Mouse (Mus musculus): Measurements from ENCODE around the gene Fbxw2. TPM values are rescaled to one million over a fixed set of nuclear protein-coding genes. Genes with fewer than 3 reads are reported as not detected.
"Not testable (repeated sequence)": the region's sequence is repeated elsewhere in the genome, so short reads cannot be mapped to it uniquely, and the experiment has no call there.

Gene Fbxw2
- polyA plus RNA-seq, 1 experiment from 2014 or later: 80.4 TPM

GRCm38 (mm10) chr2:34835669-34836068 lies 9.6 kb upstream of the Fbxw2 start:
- 80% methylated on average over 3 of the region's 3 CpGs for WGBS

GRCm38 (mm10) chr2:34833624-34834023 lies 7.5 kb upstream of the Fbxw2 start:
- H3K4me1 ChIP-seq (replicated peaks): no peaks in the 10 kb centered on the region

More at GRCm38 (mm10) chr2:34835669-34836068, 9.6 kb upstream of the Fbxw2 start:
- Histone ChIP-seq H3K36me3 (no peaks in the 10 kb centered on the region), H3K9ac (replicated peaks) (no peak overlapping the region), H3K27ac (no peak overlapping the region), H3K4me1 (replicated peaks) (no peaks in the 10 kb centered on the region), H3K9me3 (no peaks in the 10 kb centered on the region), H3K4me2 (replicated peaks) (no peak overlapping the region), H3K27me3 (no peaks in the 10 kb centered on the region), H3K4me3 (replicated peaks) (no peak overlapping the region)
- no peak for ATAC-seq

GRCm38 (mm10) chr2:34832766-34833457 lies 6.8 kb upstream of the Fbxw2 start, which contains the start of gene Gm34653:
Gm34653 (plus strand) TSS chr2:34833007.
- not testable (repeated sequence) for H3K27ac ChIP-seq; H3K9ac ChIP-seq (replicated peaks); H3K27me3 ChIP-seq; H3K9me3 ChIP-seq; H3K4me1 ChIP-seq (replicated peaks); H3K4me2 ChIP-seq (replicated peaks); H3K4me3 ChIP-seq (replicated peaks); H3K36me3 ChIP-seq; ATAC-seq
- 69% methylated on average over 11 of the region's 11 CpGs for WGBS

More at GRCm38 (mm10) chr2:34833624-34834023, 7.5 kb upstream of the Fbxw2 start:
- Histone ChIP-seq H3K9me3 (peaks cover 8% of the 10 kb centered on the region; the same call in 1 of the 2 replicates), H3K9ac (replicated peaks) (no peak overlapping the region), H3K27ac (no peak overlapping the region), H3K36me3 (no peaks in the 10 kb centered on the region), H3K4me2 (replicated peaks) (no peak overlapping the region), H3K4me3 (replicated peaks) (no peak overlapping the region), H3K27me3 (no peaks in the 10 kb centered on the region)
- WGBS: 90% methylated on average over 17 of the region's 17 CpGs
- ATAC-seq: no peak

- H3K4me2 ChIP-seq (replicated peaks); H3K9me3 ChIP-seq; ATAC-seq; H3K9ac ChIP-seq (replicated peaks); H3K27me3 ChIP-seq; H3K4me3 ChIP-seq (replicated peaks); H3K36me3 ChIP-seq; H3K27ac ChIP-seq: not testable (repeated sequence)
- 94% methylated on average over 17 of the region's 17 CpGs for WGBS
- peaks cover 10% of the 10 kb centered on the region for H3K4me1 ChIP-seq (replicated peaks)
Observed at GRCm38 (mm10) chr2:34830066-34830465, 4.0 kb upstream of the Fbxw2 start.

- ATAC-seq: no peak
- 96% methylated on average over 1 of the region's 1 CpGs for WGBS
- Histone ChIP-seq H3K27me3 (0 out of 2 replicates have a peak, but pooled peaks cover 8% of the 10 kb centered on the region), H3K4me3 (replicated peaks) (no peak overlapping the region), H3K9ac (replicated peaks) (no peak overlapping the region), H3K36me3 (no peaks in the 10 kb centered on the region), H3K4me1 (replicated peaks) (peaks cover 22% of the 10 kb centered on the region), H3K9me3 (peaks cover 8% of the 10 kb centered on the region; the same call in 1 of the 2 replicates), H3K27ac (no peak overlapping the region), H3K4me2 (replicated peaks) (no peak overlapping the region)
Observed at GRCm38 (mm10) chr2:34828026-34828425, 1.9 kb upstream of the Fbxw2 start.

- Histone ChIP-seq H3K27me3 (0 out of 2 replicates have a peak, but pooled peaks cover 8% of the 10 kb centered on the region), H3K9me3 (peaks cover 8% of the 10 kb centered on the region; the same call in 1 of the 2 replicates), H3K4me1 (replicated peaks) (peaks cover 22% of the 10 kb centered on the region), H3K9ac (replicated peaks) (no peak overlapping the region), H3K4me2 (replicated peaks) (no peak overlapping the region), H3K4me3 (replicated peaks) (no peak overlapping the region), H3K27ac (no peak overlapping the region), H3K36me3 (peaks cover 2% of the 10 kb centered on the region; the same call in 1 of the 2 replicates)
- WGBS: 96% methylated on average over 4 of the region's 4 CpGs
- no peak for ATAC-seq
Observed at GRCm38 (mm10) chr2:34827591-34827990, 1.5 kb upstream of the Fbxw2 start.

- Histone ChIP-seq H3K27me3 (0 out of 2 replicates have a peak, but pooled peaks cover 8% of the 10 kb centered on the region), H3K36me3 (peaks cover 3% of the 10 kb centered on the region; the same call in 1 of the 2 replicates), H3K9me3 (peaks cover 8% of the 10 kb centered on the region; the same call in 1 of the 2 replicates), H3K4me2 (replicated peaks) (peak overlapping the region; percentile 70), H3K4me1 (replicated peaks) (peaks cover 22% of the 10 kb centered on the region), H3K4me3 (replicated peaks) (peak overlapping the region; percentile 79), H3K9ac (replicated peaks) (peak overlapping the region; percentile 89), H3K27ac (peak overlapping the region; percentile 82)
- peak; percentile 35; the same call in 1 of the 2 replicates for ATAC-seq
- WGBS: 33% methylated on average over 20 of the region's 21 CpGs
Observed at GRCm38 (mm10) chr2:34826460-34827231, 535 bp upstream of the Fbxw2 start.

- no peaks in the 10 kb centered on the region for H3K4me1 ChIP-seq (replicated peaks)
- 97% methylated on average over 2 of the region's 2 CpGs for WGBS
- no peak overlapping the region for H3K27ac ChIP-seq
- no peak overlapping the region for H3K9ac ChIP-seq (replicated peaks)
- no peak for ATAC-seq
- no peaks in the 10 kb centered on the region for H3K9me3 ChIP-seq
- H3K27me3 ChIP-seq: no peaks in the 10 kb centered on the region
- no peak overlapping the region for H3K4me2 ChIP-seq (replicated peaks)
- peaks cover 48% of the 10 kb centered on the region for H3K36me3 ChIP-seq
- no peak overlapping the region for H3K4me3 ChIP-seq (replicated peaks)
Observed at GRCm38 (mm10) chr2:34818492-34818891, 7.6 kb downstream of the Fbxw2 start.

- peaks cover 60% of the 10 kb centered on the region for H3K36me3 ChIP-seq
- H3K27me3 ChIP-seq; ATAC-seq; H3K4me3 ChIP-seq (replicated peaks); H3K9ac ChIP-seq (replicated peaks); H3K27ac ChIP-seq; H3K4me1 ChIP-seq (replicated peaks); H3K9me3 ChIP-seq; H3K4me2 ChIP-seq (replicated peaks): not testable (repeated sequence)
- WGBS: 93% methylated on average over 2 of the region's 2 CpGs
Observed at GRCm38 (mm10) chr2:34815893-34816292, 10.2 kb downstream of the Fbxw2 start.

GRCm38 (mm10) chr2:34812706-34813105 lies 13.4 kb downstream of the Fbxw2 start:
- 90% methylated on average over 7 of the region's 7 CpGs for WGBS
- no peak overlapping the region for H3K27ac ChIP-seq

GRCm38 (mm10) chr2:34810775-34811174 lies 15.3 kb downstream of the Fbxw2 start:
- H3K36me3 ChIP-seq: peaks cover 65% of the 10 kb centered on the region
- H3K9ac ChIP-seq (replicated peaks): no peak overlapping the region
- H3K27me3 ChIP-seq: no peaks in the 10 kb centered on the region
- ATAC-seq: no peak
- H3K4me3 ChIP-seq (replicated peaks): no peak overlapping the region
- H3K4me2 ChIP-seq (replicated peaks): no peak overlapping the region
- no peaks in the 10 kb centered on the region for H3K9me3 ChIP-seq
- WGBS: 96% methylated on average over 3 of the region's 3 CpGs
- no peak overlapping the region for H3K27ac ChIP-seq
- H3K4me1 ChIP-seq (replicated peaks): no peaks in the 10 kb centered on the region

More at GRCm38 (mm10) chr2:34812706-34813105, 13.4 kb downstream of the Fbxw2 start:
- Histone ChIP-seq H3K9me3 (no peaks in the 10 kb centered on the region), H3K9ac (replicated peaks) (no peak overlapping the region), H3K4me2 (replicated peaks) (no peak overlapping the region), H3K4me1 (replicated peaks) (no peaks in the 10 kb centered on the region), H3K4me3 (replicated peaks) (no peak overlapping the region), H3K27me3 (no peaks in the 10 kb centered on the region), H3K36me3 (peaks cover 62% of the 10 kb centered on the region)
- ATAC-seq: no peak

- Histone ChIP-seq H3K4me3 (replicated peaks) (no peak overlapping the region), H3K27ac (no peak overlapping the region), H3K36me3 (peaks cover 60% of the 10 kb centered on the region), H3K27me3 (no peaks in the 10 kb centered on the region), H3K9ac (replicated peaks) (no peak overlapping the region), H3K4me1 (replicated peaks) (peaks cover 5% of the 10 kb centered on the region), H3K9me3 (no peaks in the 10 kb centered on the region), H3K4me2 (replicated peaks) (no peak overlapping the region)
- no peak for ATAC-seq
- 93% methylated on average over 1 of the region's 1 CpGs for WGBS
Observed at GRCm38 (mm10) chr2:34809568-34809967, 16.5 kb downstream of the Fbxw2 start.

All from midbrain, embryonic 13.5 days (tissue).